Mouse (Mus musculus) stomach, postnatal 0 days (tissue): ENCODE measurements at regions not wholly inside any gene's neighbourhood (a gene's known extent, or its start where the extent isn't known, plus 50 kb on each side); places are given as distances from the start of the nearest gene placed in this dataset.

Experiments used
- CTCF ChIP-seq: IDR thresholded peaks from 2 replicates; pipeline ENCODE4 v1.5.1; 2016; ENCODE audit warnings: antibody characterized with exemption, low read depth, mild to moderate bottlenecking, moderate library complexity
- EP300 ChIP-seq: optimal IDR thresholded peaks from 2 replicates; pipeline ENCODE3; 2016; ENCODE audit warnings: antibody characterized with exemption

DNA sequence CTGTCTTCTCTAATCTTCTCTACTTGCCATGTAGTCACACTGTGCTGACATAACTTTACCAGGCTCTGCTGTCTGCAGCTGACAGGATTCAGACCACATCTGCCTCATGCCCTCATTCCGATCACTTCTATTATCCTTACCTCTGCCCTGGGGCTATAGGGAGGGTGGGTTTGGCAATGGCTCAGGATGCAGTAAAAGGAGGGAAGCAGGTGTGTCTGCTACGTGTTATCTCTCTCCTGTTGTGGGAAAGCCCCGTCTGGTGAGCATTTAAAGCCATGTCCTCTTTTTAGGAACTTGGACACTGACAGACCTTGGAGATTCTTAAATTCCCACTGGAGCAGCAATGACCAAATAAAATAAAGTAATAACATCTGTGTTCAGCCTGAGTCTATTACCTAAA lies 158.5 kb downstream of the Impad1 start:
- TF ChIP-seq CTCF (no peak), EP300 (no peak)
